Mouse (Mus musculus) lung, embryonic 16.5 days (tissue): ENCODE data around the gene Gsx1. TPM values are rescaled to one million over a fixed set of nuclear protein-coding genes. Genes with fewer than 3 reads are reported as not detected.

Source experiments
- ATAC-seq: fragments of 200-750 bp; cut with Nextera tagmentation; 2 replicates; pipeline ENCODE4 v1.8.0; 2017; ENCODE audit warnings: low read depth, mild to moderate bottlenecking, moderate library complexity
- H3K27ac ChIP-seq: fragments of 300-500 bp; sonication (generic); 2 replicates; pipeline ENCODE4 v1.5.1; 2014; ENCODE audit warnings: mild to moderate bottlenecking, control low read depth, low read length
- H3K27me3 ChIP-seq: fragments of 300-500 bp; sonication (generic); 2 replicates; pipeline ENCODE4 v1.6.1; 2014; ENCODE audit warnings: low read depth, low read length, mixed read lengths; ENCODE audit not compliant: control insufficient read depth, insufficient read depth
- H3K36me3 ChIP-seq: fragments of 300-500 bp; sonication (generic); 2 replicates; pipeline ENCODE4 v1.6.1; 2014; ENCODE audit warnings: low read length; ENCODE audit not compliant: control insufficient read depth, insufficient read depth
- H3K4me1 ChIP-seq: fragments of 300-500 bp; sonication (generic); replicated peaks from 2 replicates; pipeline ENCODE4 v1.6.1; 2014; ENCODE audit warnings: low read length, mixed read lengths; ENCODE audit not compliant: control insufficient read depth, insufficient read depth
- H3K4me2 ChIP-seq: fragments of 300-500 bp; sonication (generic); 2 replicates; pipeline ENCODE4 v1.6.1; 2014; ENCODE audit warnings: low read depth, low read length, control low read depth
- H3K4me3 ChIP-seq: fragments of 300-500 bp; sonication (generic); 2 replicates; pipeline ENCODE4 v1.5.1; 2014; ENCODE audit warnings: mild to moderate bottlenecking, low read length, control low read depth
- H3K9ac ChIP-seq: fragments of 300-500 bp; sonication (generic); 2 replicates; pipeline ENCODE4 v1.6.1; 2014; ENCODE audit warnings: low read length, control low read depth
- H3K9me3 ChIP-seq: fragments of 300-500 bp; sonication (generic); 2 replicates; pipeline ENCODE4 v1.6.1; 2016; ENCODE audit warnings: low read length; ENCODE audit not compliant: control insufficient read depth
- WGBS: fragments of 180-500 bp; shearing (Covaris S2); extraction: QIAGEN DNeasy Blood & Tissue Kit; methylation state at CpG from one replicate; pipeline ENCODE4 v1.1.7; 2014; 5-methylcytosine and 5-hydroxymethylcytosine counted together
- polyA plus RNA-seq: library from polyadenylated mRNA; unstranded; fragments of >200 nt; fragmentation: Nextera tagmentation; extraction: Ambion mirVana; gene quantifications from 2 replicates; pipeline ENCODE4 v1.2.1, GENCODE M21; 2015

Gsx1 gene
- polyA plus RNA-seq, 1 experiment from 2014 or later: not detected

GRCm38 (mm10) chr5:147190885-147191284, 2.4 kb downstream of the Gsx1 start:
- ATAC-seq: no peak

GRCm38 (mm10) chr5:147191801-147192575, 3.5 kb downstream of the Gsx1 start:
- Histone ChIP-seq H3K27ac (no peak overlapping the region), H3K9ac (no peak overlapping the region), H3K4me3 (no peak overlapping the region), H3K4me1 (peaks cover 5% of the 10 kb centered on the region; the same call in 1 of the 2 replicates), H3K4me2 (no peak overlapping the region), H3K9me3 (no peaks in the 10 kb centered on the region), H3K27me3 (peaks cover 76% of the 10 kb centered on the region), H3K36me3 (no peaks in the 10 kb centered on the region)
- ATAC-seq: no peak
- 2% methylated on average over 24 of the region's 24 CpGs for WGBS

More at GRCm38 (mm10) chr5:147190885-147191284, 2.4 kb downstream of the Gsx1 start:
- no peak overlapping the region for H3K9ac ChIP-seq
- no peaks in the 10 kb centered on the region for H3K36me3 ChIP-seq
- H3K27ac ChIP-seq: no peak overlapping the region
- peaks cover 8% of the 10 kb centered on the region for H3K4me1 ChIP-seq
- H3K4me2 ChIP-seq: no peak overlapping the region
- H3K9me3 ChIP-seq: no peaks in the 10 kb centered on the region
- peaks cover 83% of the 10 kb centered on the region for H3K27me3 ChIP-seq
- WGBS: 3% methylated on average over 7 of the region's 7 CpGs
- H3K4me3 ChIP-seq: no peak overlapping the region

- no peak overlapping the region for H3K4me3 ChIP-seq
- H3K36me3 ChIP-seq: no peaks in the 10 kb centered on the region
- peaks cover 71% of the 10 kb centered on the region for H3K27me3 ChIP-seq
- H3K9me3 ChIP-seq: no peaks in the 10 kb centered on the region
- H3K4me1 ChIP-seq: peaks cover 5% of the 10 kb centered on the region; the same call in 1 of the 2 replicates
- 3% methylated on average over 9 of the region's 9 CpGs for WGBS
- H3K9ac ChIP-seq: no peak overlapping the region
- no peak for ATAC-seq
- H3K4me2 ChIP-seq: no peak overlapping the region
- H3K27ac ChIP-seq: no peak overlapping the region
These were observed 4.1 kb downstream of the Gsx1 start for GRCm38 (mm10) chr5:147192576-147192960.

- Histone ChIP-seq H3K4me3 (no peak overlapping the region), H3K27me3 (no peaks in the 10 kb centered on the region; the same call in 1 of the 2 replicates), H3K9me3 (no peaks in the 10 kb centered on the region), H3K9ac (no peak overlapping the region), H3K4me1 (no peaks in the 10 kb centered on the region), H3K27ac (no peak overlapping the region), H3K4me2 (no peak overlapping the region), H3K36me3 (no peaks in the 10 kb centered on the region)
- WGBS: 12% methylated on average over 6 of the region's 6 CpGs
- no peak for ATAC-seq
These were observed 16.4 kb downstream of the Gsx1 start for GRCm38 (mm10) chr5:147204905-147205304.

- no peaks in the 10 kb centered on the region; the same call in 1 of the 2 replicates for H3K27me3 ChIP-seq
- H3K36me3 ChIP-seq: no peaks in the 10 kb centered on the region
- H3K4me1 ChIP-seq: no peaks in the 10 kb centered on the region
- no peak overlapping the region for H3K27ac ChIP-seq
- H3K9ac ChIP-seq: no peak overlapping the region
- no peak overlapping the region for H3K4me2 ChIP-seq
- WGBS: 92% methylated on average over 20 of the region's 20 CpGs
- ATAC-seq: no peak
- H3K9me3 ChIP-seq: no peaks in the 10 kb centered on the region
- no peak overlapping the region for H3K4me3 ChIP-seq
These were observed 19.4 kb downstream of the Gsx1 start for GRCm38 (mm10) chr5:147207852-147208251.

- Histone ChIP-seq H3K4me1 (no peaks in the 10 kb centered on the region), H3K9ac (no peak overlapping the region), H3K27me3 (no peaks in the 10 kb centered on the region; the same call in 1 of the 2 replicates), H3K4me2 (no peak overlapping the region), H3K36me3 (no peaks in the 10 kb centered on the region), H3K9me3 (no peaks in the 10 kb centered on the region), H3K4me3 (no peak overlapping the region), H3K27ac (no peak overlapping the region)
- 54% methylated on average over 2 of the region's 2 CpGs for WGBS
- no peak for ATAC-seq
These were observed 20.0 kb downstream of the Gsx1 start for GRCm38 (mm10) chr5:147208471-147208870.

- no peak overlapping the region for H3K9ac ChIP-seq
- H3K27ac ChIP-seq: no peak overlapping the region
- ATAC-seq: peak; percentile 67; the same call in 1 of the 2 replicates
- 16% methylated on average over 25 of the region's 25 CpGs for WGBS
- no peaks in the 10 kb centered on the region for H3K4me1 ChIP-seq
- H3K27me3 ChIP-seq: peaks cover 47% of the 10 kb centered on the region
- H3K36me3 ChIP-seq: no peaks in the 10 kb centered on the region
- H3K9me3 ChIP-seq: no peaks in the 10 kb centered on the region
- H3K4me3 ChIP-seq: no peak overlapping the region
- H3K4me2 ChIP-seq: no peak overlapping the region
These were observed 39.0 kb downstream of the Gsx1 start for GRCm38 (mm10) chr5:147227354-147228112.

GRCm38 (mm10) chr5:147235406-147236309, 47.2 kb downstream of the Gsx1 start:
- Histone ChIP-seq H3K9me3 (no peaks in the 10 kb centered on the region), H3K4me3 (no peak overlapping the region), H3K9ac (no peak overlapping the region), H3K27ac (no peak overlapping the region), H3K4me1 (no peaks in the 10 kb centered on the region), H3K4me2 (no peak overlapping the region), H3K27me3 (no peaks in the 10 kb centered on the region), H3K36me3 (no peaks in the 10 kb centered on the region)
- WGBS: 45% methylated on average over 21 of the region's 21 CpGs
- no peak for ATAC-seq
